Mouse (Mus musculus) layer of hippocampus, postnatal 14 days (tissue): ENCODE data around the gene Etnk1. TPM values are rescaled to one million over a fixed set of nuclear protein-coding genes. Genes with fewer than 3 reads are reported as not detected.

Source experiments
- total RNA-seq, 2 experiments: library from RNA; stranded (reverse); gene quantifications; 2 replicates each; pipeline ENCODE4 v1.2.3; 2021

Gene Etnk1
- total RNA-seq, 2 experiments from 2014 or later, result 149 to 156 TPM

Other genes with a start within 250 kb of the Etnk1 start
- gene St8sia1, start 202.8 kb upstream of the Etnk1 start, total RNA-seq, result 10 to 100 TPM; 29.7 to 32.2 TPM
- gene C2cd5, start 67.1 kb upstream of the Etnk1 start, total RNA-seq, result 10 to 100 TPM; 68.8 to 74.2 TPM